Mouse (Mus musculus): ENCODE measurements around the gene Msmp. TPM values are rescaled to one million over a fixed set of nuclear protein-coding genes. Genes with fewer than 3 reads are reported as not detected.
A peak's percentile ranks its signal among the peaks of the same experiment; 100 is the strongest.

Msmp gene
- polyA plus RNA-seq (2016; fragmentation: Nextera tagmentation; extraction: Ambion mirVana): 0.88 and 1.0 TPM in 2 replicates

- 68% methylated on average over 12 of the region's 12 CpGs for WGBS
- no peaks in the 10 kb centered on the region for H3K9me3 ChIP-seq
- no peak for DNase-seq (ENCODE audit: low spot score)
- H3K4me3 ChIP-seq: no peak within 1 kb of the TSS
- H3K4me1 ChIP-seq (replicated peaks): peaks cover 32% of the 10 kb centered on the region
- no peaks in the 10 kb centered on the region for H3K27me3 ChIP-seq (ENCODE audit: insufficient read depth, poor library complexity, severe bottlenecking)
- peaks cover 51% of the 10 kb centered on the region for H3K36me3 ChIP-seq
- peak within 1 kb of the TSS; percentile 8; the same call in 1 of the 2 replicates for H3K27ac ChIP-seq
These were observed at the start of gene Msmp for GRCm38 (mm10) chr4:43584444-43585416. Msmp (minus strand) TSS chr4:43584494.

GRCm38 (mm10) chr4:43633736-43634135 is 49.4 kb upstream of the Msmp start:
- peaks cover 49% of the 10 kb centered on the region for H3K4me1 ChIP-seq (replicated peaks)
- H3K9me3 ChIP-seq: no peaks in the 10 kb centered on the region
- H3K27ac ChIP-seq: no peak overlapping the region
- no peaks in the 10 kb centered on the region for H3K36me3 ChIP-seq
- H3K27me3 ChIP-seq (ENCODE audit: insufficient read depth, poor library complexity, severe bottlenecking): peaks cover 28% of the 10 kb centered on the region
- H3K4me3 ChIP-seq: peak overlapping the region; percentile 75
- WGBS: 93% methylated on average over 2 of the region's 2 CpGs
- no peak for DNase-seq (ENCODE audit: low spot score)

- H3K4me3 ChIP-seq: peak overlapping the region; percentile 75
These were observed 49.0 kb upstream of the Msmp start for GRCm38 (mm10) chr4:43633296-43633695.

GRCm38 (mm10) chr4:43631956-43632920 is 47.9 kb upstream of the Msmp start:
- H3K4me3 ChIP-seq: peak overlapping the region; percentile 75
- WGBS: 45% methylated on average over 42 of the region's 42 CpGs
- peak; percentile 10 for DNase-seq (ENCODE audit: low spot score)

More at GRCm38 (mm10) chr4:43633296-43633695, 49.0 kb upstream of the Msmp start:
- Histone ChIP-seq H3K36me3 (no peaks in the 10 kb centered on the region), H3K9me3 (no peaks in the 10 kb centered on the region), H3K4me1 (replicated peaks) (peaks cover 49% of the 10 kb centered on the region), H3K27me3 (ENCODE audit: insufficient read depth, poor library complexity, severe bottlenecking) (peaks cover 28% of the 10 kb centered on the region), H3K27ac (no peak overlapping the region)
- WGBS: 81% methylated on average over 8 of the region's 8 CpGs
- DNase-seq (ENCODE audit: low spot score): peak; percentile 27

GRCm38 (mm10) chr4:43631046-43631955 is 47.0 kb upstream of the Msmp start, which contains the start of gene Npr2:
Npr2 (plus strand) TSS chr4:43631935.
- H3K9me3 ChIP-seq: peaks cover 5% of the 10 kb centered on the region; the same call in 1 of the 2 replicates
- H3K4me3 ChIP-seq: peak within 1 kb of the TSS; percentile 75
- WGBS: 2% methylated on average over 66 of the region's 70 CpGs
- H3K27ac ChIP-seq: peak within 1 kb of the TSS; percentile 95
- peaks cover 49% of the 10 kb centered on the region for H3K4me1 ChIP-seq (replicated peaks)
- H3K27me3 ChIP-seq (ENCODE audit: insufficient read depth, poor library complexity, severe bottlenecking): peaks cover 28% of the 10 kb centered on the region
- H3K36me3 ChIP-seq: no peaks in the 10 kb centered on the region
- peak; percentile 72 for DNase-seq (ENCODE audit: low spot score)

More at GRCm38 (mm10) chr4:43631956-43632920, 47.9 kb upstream of the Msmp start:
- no peaks in the 10 kb centered on the region for H3K36me3 ChIP-seq
- peaks cover 28% of the 10 kb centered on the region for H3K27me3 ChIP-seq (ENCODE audit: insufficient read depth, poor library complexity, severe bottlenecking)
- peaks cover 49% of the 10 kb centered on the region for H3K4me1 ChIP-seq (replicated peaks)
- H3K27ac ChIP-seq: peak overlapping the region; percentile 95
- H3K9me3 ChIP-seq: no peaks in the 10 kb centered on the region

- 22% methylated on average over 5 of the region's 5 CpGs for WGBS
- peak; percentile 48 for DNase-seq (ENCODE audit: low spot score)
- peaks cover 11% of the 10 kb centered on the region for H3K9me3 ChIP-seq
- H3K36me3 ChIP-seq: no peaks in the 10 kb centered on the region
- H3K27me3 ChIP-seq (ENCODE audit: insufficient read depth, poor library complexity, severe bottlenecking): peaks cover 28% of the 10 kb centered on the region
- peak overlapping the region; percentile 75 for H3K4me3 ChIP-seq
- H3K27ac ChIP-seq: peak overlapping the region; percentile 95
- H3K4me1 ChIP-seq (replicated peaks): peaks cover 49% of the 10 kb centered on the region
These were observed 46.4 kb upstream of the Msmp start for GRCm38 (mm10) chr4:43630671-43631045.

GRCm38 (mm10) chr4:43630030-43630581 is 45.8 kb upstream of the Msmp start:
- Histone ChIP-seq H3K27ac (peak overlapping the region; percentile 95), H3K4me1 (replicated peaks) (peaks cover 49% of the 10 kb centered on the region), H3K27me3 (ENCODE audit: insufficient read depth, poor library complexity, severe bottlenecking) (peaks cover 28% of the 10 kb centered on the region), H3K9me3 (peaks cover 16% of the 10 kb centered on the region), H3K36me3 (no peaks in the 10 kb centered on the region), H3K4me3 (peak overlapping the region; percentile 75; the same call in 1 of the 2 replicates)
- WGBS: 5% methylated on average over 5 of the region's 5 CpGs
- peak; percentile 80 for DNase-seq (ENCODE audit: low spot score)

GRCm38 (mm10) chr4:43629106-43629817 is 45.0 kb upstream of the Msmp start:
- H3K4me1 ChIP-seq (replicated peaks): peaks cover 45% of the 10 kb centered on the region
- H3K27ac ChIP-seq: no peak overlapping the region
- WGBS: 44% methylated on average over 20 of the region's 20 CpGs
- DNase-seq (ENCODE audit: low spot score): peak; percentile 29
- no peaks in the 10 kb centered on the region for H3K36me3 ChIP-seq
- peaks cover 25% of the 10 kb centered on the region for H3K27me3 ChIP-seq (ENCODE audit: insufficient read depth, poor library complexity, severe bottlenecking)
- no peak overlapping the region for H3K4me3 ChIP-seq
- H3K9me3 ChIP-seq: peaks cover 24% of the 10 kb centered on the region

- Histone ChIP-seq H3K4me3 (no peak overlapping the region), H3K9me3 (peaks cover 15% of the 10 kb centered on the region), H3K4me1 (replicated peaks) (no peaks in the 10 kb centered on the region), H3K27me3 (ENCODE audit: insufficient read depth, poor library complexity, severe bottlenecking) (no peaks in the 10 kb centered on the region), H3K36me3 (no peaks in the 10 kb centered on the region), H3K27ac (no peak overlapping the region)
- 84% methylated on average over 4 of the region's 4 CpGs for WGBS
- no peak for DNase-seq (ENCODE audit: low spot score)
These were observed 36.0 kb upstream of the Msmp start for GRCm38 (mm10) chr4:43620146-43620778.

GRCm38 (mm10) chr4:43613060-43613730 is 28.9 kb upstream of the Msmp start:
- Histone ChIP-seq H3K27ac (no peak overlapping the region), H3K27me3 (ENCODE audit: insufficient read depth, poor library complexity, severe bottlenecking) (no peaks in the 10 kb centered on the region), H3K9me3 (no peaks in the 10 kb centered on the region), H3K4me1 (replicated peaks) (no peaks in the 10 kb centered on the region), H3K4me3 (no peak overlapping the region), H3K36me3 (no peaks in the 10 kb centered on the region)
- 72% methylated on average over 3 of the region's 3 CpGs for WGBS
- DNase-seq (ENCODE audit: low spot score): no peak

Measured in hindbrain, embryonic 10.5 days (tissue).